Comparison of ENCODE assay signal across 15 mouse cellular contexts in genomic region chr11:78066641-78067040, GRCm38 (mm10).
"Had no signal": no experiment of that assay in that cellular context is flagged by ENCODE, and none has a peak within 500 bp of the region (broad histone marks: within the 10 kb centered on the region; RNA-seq: fewer than 3 reads in every experiment).

No protein-coding gene starts in this region.

- H3K27ac ChIP-seq: left cerebral cortex, adult 2 months; limb, embryonic 15.5 days; macrophage; midbrain, embryonic 15.5 days; neural tube, embryonic 12.5 days had no signal

- H3K36me3 ChIP-seq: midbrain, embryonic 15.5 days had no signal

- H3K9me3 ChIP-seq: limb, embryonic 15.5 days; megakaryocyte, embryonic 14.5 days; midbrain, embryonic 15.5 days; neural tube, embryonic 12.5 days had no signal

- DNase-seq: kidney, adult 8-10 months; kidney, postnatal 25 days; lung, embryonic 14.5 days; lung, postnatal 10 days; retina, postnatal 1 day; right cerebral cortex, postnatal 4 days; spleen, adult 18-20 months; thymus, postnatal 36 days had no signal

- ATAC-seq: midbrain, embryonic 15.5 days had no signal

- H3K27me3 ChIP-seq: limb, embryonic 15.5 days; megakaryocyte, embryonic 14.5 days; midbrain, embryonic 15.5 days; neural tube, embryonic 12.5 days had no signal

- H3K4me3 ChIP-seq: left cerebral cortex, adult 2 months; limb, embryonic 15.5 days; megakaryocyte, embryonic 14.5 days; midbrain, embryonic 15.5 days; neural tube, embryonic 12.5 days had no signal

- H3K4me2 ChIP-seq: limb, embryonic 15.5 days; lung, embryonic 14.5 days; midbrain, embryonic 11.5 days; midbrain, embryonic 15.5 days; neural tube, embryonic 12.5 days had no signal

- H3K9ac ChIP-seq: limb, embryonic 15.5 days; lung, embryonic 14.5 days; midbrain, embryonic 15.5 days; neural tube, embryonic 12.5 days had no signal

- H3K4me1 ChIP-seq: limb, embryonic 15.5 days; midbrain, embryonic 15.5 days; neural tube, embryonic 12.5 days had no signal
